Mouse (Mus musculus): ENCODE results near the gene Prtn3.
A peak's percentile ranks its signal among the peaks of the same experiment; 100 is the strongest.
"Not testable (repeated sequence)": the region's sequence is repeated elsewhere in the genome, so short reads cannot be mapped to it uniquely, and the experiment has no call there.

Gene Prtn3

GRCm38 (mm10) chr10:79877757-79878156 lies 3.5 kb downstream of the Prtn3 start:
- DNase-seq: no peak

GRCm38 (mm10) chr10:79879527-79879926 lies 5.3 kb downstream of the Prtn3 start:
- DNase-seq: no peak

- no peak for DNase-seq
Observed at GRCm38 (mm10) chr10:79880721-79881120, 6.4 kb downstream of the Prtn3 start.

GRCm38 (mm10) chr10:79881981-79882380 lies 7.7 kb downstream of the Prtn3 start:
- DNase-seq: no peak

GRCm38 (mm10) chr10:79883297-79884084 lies 9.2 kb downstream of the Prtn3 start:
- peak; percentile 88 for DNase-seq

- DNase-seq: no peak
Observed at GRCm38 (mm10) chr10:79884446-79884845, 10.2 kb downstream of the Prtn3 start.

- DNase-seq: not testable (repeated sequence)
Observed at GRCm38 (mm10) chr10:79884938-79885337, 10.7 kb downstream of the Prtn3 start.

GRCm38 (mm10) chr10:79886054-79886453 lies 11.8 kb downstream of the Prtn3 start, which contains the start of gene Elane:
Gene Elane (plus strand): TSS chr10:79886247.
- DNase-seq: no peak

GRCm38 (mm10) chr10:79886611-79887010 lies 12.3 kb downstream of the Prtn3 start:
- DNase-seq: no peak

- no peak for DNase-seq
Observed at GRCm38 (mm10) chr10:79889386-79889785, 15.1 kb downstream of the Prtn3 start.

GRCm38 (mm10) chr10:79890670-79891069 lies 16.4 kb downstream of the Prtn3 start, which contains the start of gene Cfd:
Gene Cfd (plus strand): TSS chr10:79890853.
- no peak for DNase-seq

GRCm38 (mm10) chr10:79892451-79893118 lies 18.3 kb downstream of the Prtn3 start:
- DNase-seq: peak; percentile 89

- DNase-seq: no peak
Observed at GRCm38 (mm10) chr10:79896306-79896705, 22.0 kb downstream of the Prtn3 start.

GRCm38 (mm10) chr10:79896814-79897213 lies 22.5 kb downstream of the Prtn3 start:
- no peak for DNase-seq

GRCm38 (mm10) chr10:79897316-79898245 lies 23.3 kb downstream of the Prtn3 start:
- no peak for DNase-seq

GRCm38 (mm10) chr10:79900951-79901410 lies 26.7 kb downstream of the Prtn3 start:
- no peak for DNase-seq

- DNase-seq: peak; percentile 61
Observed at GRCm38 (mm10) chr10:79906712-79907111, 32.4 kb downstream of the Prtn3 start.

GRCm38 (mm10) chr10:79907415-79907814 lies 33.1 kb downstream of the Prtn3 start:
- peak; percentile 64 for DNase-seq

GRCm38 (mm10) chr10:79908167-79909091 lies 34.2 kb downstream of the Prtn3 start, which contains the start of gene Med16:
Gene Med16 (minus strand): TSS chr10:79908923.
- peak; percentile 98 for DNase-seq

GRCm38 (mm10) chr10:79909092-79909922 lies 35.0 kb downstream of the Prtn3 start:
- no peak for DNase-seq

GRCm38 (mm10) chr10:79910556-79910955 lies 36.3 kb downstream of the Prtn3 start, which contains the start of gene Gm26602:
Gene Gm26602 (plus strand): TSS chr10:79910856.
- DNase-seq: no peak

Measured in cerebellum, adult 9-10 months (tissue).